Mouse (Mus musculus): Measurements from ENCODE around the gene Gm49369.
"Not testable (repeated sequence)": the region's sequence is repeated elsewhere in the genome, so short reads cannot be mapped to it uniquely, and the experiment has no call there.

Gene Gm49369

DNA sequence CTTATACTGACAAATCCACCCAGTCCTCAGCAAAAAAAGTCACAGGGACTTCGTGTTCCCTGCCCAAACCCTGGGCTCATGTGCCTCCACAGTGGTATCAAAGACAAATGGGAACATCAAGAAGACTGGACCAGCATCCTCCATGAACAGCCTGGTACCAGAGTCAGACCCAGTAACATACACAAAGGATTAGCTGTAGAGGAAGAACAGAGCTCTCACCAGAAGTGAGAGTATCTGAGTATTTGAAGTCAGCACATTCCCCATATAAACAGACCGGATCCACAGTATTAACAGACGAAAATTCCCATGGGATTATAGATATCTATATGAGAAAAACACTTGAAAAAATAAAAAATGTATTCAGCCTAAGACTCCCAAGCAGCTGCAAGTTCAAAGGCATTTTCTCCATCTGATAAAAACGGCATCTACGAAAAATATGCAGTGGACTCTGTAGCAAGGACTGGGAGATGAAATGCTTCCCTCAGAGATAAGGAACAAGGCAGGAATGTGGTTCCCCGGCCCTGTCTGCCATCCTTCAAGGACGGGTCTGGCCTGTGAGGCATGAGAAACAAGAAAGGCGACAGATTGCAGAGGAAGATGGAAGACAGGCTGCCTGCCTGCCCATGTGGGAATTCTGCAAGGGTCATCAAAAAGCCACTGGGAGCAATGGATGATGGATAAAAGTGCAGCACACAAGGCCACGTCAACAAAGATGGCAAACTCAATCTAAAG lies 55.6 kb downstream of the Gm49369 start:
- DNase-seq: peak in 1 of 2 experiments; percentile 55

- DNase-seq: no peak
These were observed 58.9 kb downstream of the Gm49369 start for GRCm38 (mm10) chr7:142323396-142324117.

- no peak for DNase-seq
These were observed 59.8 kb downstream of the Gm49369 start for GRCm38 (mm10) chr7:142322641-142323040.

- DNase-seq: not testable (repeated sequence)
These were observed 60.7 kb downstream of the Gm49369 start for GRCm38 (mm10) chr7:142321637-142322306.
